Mouse (Mus musculus) liver, embryonic 18 days (tissue): ENCODE data around the gene Bpifa5. TPM values are rescaled to one million over a fixed set of nuclear protein-coding genes. Genes with fewer than 3 reads are reported as not detected.

Source experiments
- polyA plus RNA-seq: library from polyadenylated mRNA; depleted of rRNA; stranded (reverse); fragments of >200 nt; gene quantifications from 2 replicates; pipeline ENCODE4 v1.2.3, GENCODE M21; 2012; rRNA removed

Gene Bpifa5
- not detected in 2 replicates for polyA plus RNA-seq

DNA sequence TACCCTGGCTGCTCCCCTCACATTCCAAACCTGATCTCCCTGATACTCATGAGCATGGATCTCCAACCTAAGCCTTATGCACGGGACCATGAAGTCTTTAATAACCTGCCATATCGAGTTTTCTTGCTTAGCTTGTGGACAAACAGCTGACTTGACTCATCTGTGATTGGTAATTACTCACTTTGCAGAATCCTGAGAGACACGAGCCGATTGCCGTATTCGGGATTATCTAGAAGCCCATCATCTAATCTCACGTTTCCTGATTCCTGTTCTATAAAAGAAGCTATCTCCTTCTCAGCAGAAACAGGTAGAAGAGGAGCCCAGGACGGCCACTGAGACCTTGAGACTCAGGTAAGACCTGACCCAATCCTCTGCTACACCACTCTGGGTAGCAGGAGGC, at the start of gene Bpifa5:
Gene Bpifa5 (plus strand): TSS at position 301 of the 400 bp plus-strand sequence.

DNA sequence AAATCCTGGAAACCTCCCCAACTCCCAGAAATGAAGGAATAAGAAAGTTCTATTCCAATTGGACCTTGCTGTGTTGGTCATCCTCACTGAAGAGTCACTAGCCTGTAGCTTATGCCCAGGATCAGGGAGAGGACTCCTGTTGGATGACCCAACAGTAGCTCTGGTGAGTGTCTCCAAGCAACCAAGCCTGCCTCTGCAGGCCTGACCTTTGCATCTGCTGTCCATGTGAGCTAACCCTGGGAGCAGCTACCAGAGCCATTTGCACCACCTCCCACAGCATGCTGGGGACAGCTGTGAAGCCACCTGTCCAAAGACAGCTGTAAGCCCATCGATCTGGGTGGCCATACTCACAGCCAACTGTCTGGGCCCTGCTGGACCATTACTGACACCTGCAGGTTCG, 32.3 kb upstream of the Bpifa5 start, which contains the start of gene Bpifa3:
Gene Bpifa3 (plus strand): TSS at position 217 of the 400 bp plus-strand sequence.

DNA sequence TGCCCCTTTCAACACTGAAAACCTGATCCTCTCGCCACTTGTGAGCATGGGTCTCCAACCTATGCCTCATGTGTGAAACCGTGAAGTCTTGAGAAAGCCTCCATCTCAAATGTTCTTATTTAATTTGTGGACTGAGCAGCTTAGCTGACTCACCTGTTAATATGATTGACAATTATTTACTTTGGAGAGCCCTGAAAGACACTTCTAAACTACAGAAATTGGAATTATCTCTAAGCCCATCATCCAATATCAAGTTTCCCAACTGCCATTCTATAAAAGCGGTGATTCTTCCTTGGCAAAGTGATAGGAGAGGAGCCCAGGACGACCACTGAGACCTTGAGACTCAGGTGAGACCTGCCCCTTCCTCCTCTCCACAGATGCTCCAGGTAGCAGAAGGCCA, 19.8 kb upstream of the Bpifa5 start, which contains the start of gene Bpifa1:
Gene Bpifa1 (plus strand): TSS at position 301 of the 400 bp plus-strand sequence.

DNA sequence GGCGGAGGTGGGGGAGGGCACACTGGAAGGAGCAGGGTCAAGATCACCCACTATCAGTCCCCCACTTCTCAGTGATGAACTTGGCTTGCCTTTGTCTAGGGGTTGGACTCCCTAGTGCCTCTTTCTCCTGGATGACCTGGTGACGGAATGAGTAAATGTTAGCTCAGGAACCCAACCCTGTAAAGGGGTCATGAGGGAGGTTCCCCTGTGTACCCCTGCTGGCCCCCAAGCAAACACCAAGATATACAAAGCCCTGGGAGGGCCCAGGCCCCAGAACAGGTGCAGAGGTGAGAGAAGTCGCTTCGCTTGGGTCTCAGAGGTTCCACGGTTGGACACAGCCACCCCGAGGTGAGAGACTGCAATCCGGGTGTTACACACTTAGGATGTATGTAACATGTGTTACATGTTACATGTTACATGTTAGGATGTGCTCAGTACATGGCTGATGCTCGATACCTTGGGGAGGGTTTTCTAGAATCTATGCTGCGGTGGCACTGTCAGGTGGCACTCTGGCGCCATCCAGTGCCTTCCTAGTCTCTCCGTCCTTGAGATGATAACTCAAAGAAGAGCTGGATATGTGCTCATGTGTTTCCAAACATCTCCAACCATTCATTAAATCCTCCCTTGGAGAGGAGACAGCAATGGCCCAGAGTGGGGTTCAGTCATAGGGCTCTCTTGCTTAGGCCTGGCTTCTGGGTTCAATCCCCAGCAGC, 28.3 kb downstream of the Bpifa5 start, which contains the start of gene Bpifb1:
Gene Bpifb1 (plus strand): TSS at position 273 of the 713 bp plus-strand sequence.

Other genes starting within 250 kb of the Bpifa5 start
- gene Bpifb3, start 244.4 kb upstream of the Bpifa5 start, polyA plus RNA-seq = 0.03 and 0.04 TPM in 2 replicates
- gene Bpifb4, start 224.4 kb upstream of the Bpifa5 start, polyA plus RNA-seq = 0.04 TPM in 1 of 2 replicates, not detected in the other
- not detected in 2 replicates for gene Bpifa6, start 187.7 kb upstream of the Bpifa5 start, polyA plus RNA-seq
- not detected in 2 replicates for gene Bpifa2, start 154.3 kb upstream of the Bpifa5 start, polyA plus RNA-seq
- gene Bpifa3, start 32.3 kb upstream of the Bpifa5 start, polyA plus RNA-seq = not detected in 2 replicates
- not detected in 2 replicates for gene Bpifa1, start 19.7 kb upstream of the Bpifa5 start, polyA plus RNA-seq
- gene Bpifb1, start 28.2 kb downstream of the Bpifa5 start, polyA plus RNA-seq = 0.05 and 0.07 TPM in 2 replicates
- gene Bpifb5, start 61.1 kb downstream of the Bpifa5 start, polyA plus RNA-seq = not detected in 2 replicates
- 0.01 TPM in 1 of 2 replicates, not detected in the other for gene Bpifb9a, start 95.2 kb downstream of the Bpifa5 start, polyA plus RNA-seq
- not detected in 2 replicates for gene Bpifb9b, start 144.6 kb downstream of the Bpifa5 start, polyA plus RNA-seq
- gene Cdk5rap1, start 210.4 kb downstream of the Bpifa5 start, polyA plus RNA-seq = 9.5 and 15.7 TPM in 2 replicates
- gene Snta1, start 245.5 kb downstream of the Bpifa5 start, polyA plus RNA-seq = 4.0 and 4.5 TPM in 2 replicates